Mouse (Mus musculus): ENCODE results near the gene Auh.

DNA sequence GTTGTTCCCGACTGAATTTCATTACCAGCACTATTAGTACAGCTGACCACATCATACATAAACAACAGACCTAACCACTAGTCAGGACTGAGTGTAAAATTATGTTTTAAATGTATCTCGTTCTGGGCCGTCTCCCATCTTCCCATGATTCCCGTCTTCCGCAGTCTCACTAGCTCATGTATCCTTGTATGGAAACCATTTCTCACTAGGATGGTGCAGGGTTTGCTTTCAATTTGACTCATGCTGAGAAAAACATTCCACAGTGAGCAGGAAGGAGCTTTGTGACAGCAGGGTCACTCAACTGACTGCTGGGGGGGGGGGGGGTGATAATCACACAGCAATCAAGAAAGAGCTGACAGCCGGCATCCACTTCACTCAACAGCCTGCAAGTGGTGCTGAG lies 25.3 kb downstream of the Auh start:
- TF ChIP-seq CTCF (IDR thresholded peaks at IDR 0.05; ENCODE audit: extremely low read depth, insufficient read depth, low read length) (no peak), POLR2A (IDR thresholded peaks at IDR 0.05; ENCODE audit: extremely low read depth, insufficient read depth, low read length) (no peak)
